Mouse (Mus musculus): ENCODE measurements at regions not wholly inside any gene's neighbourhood (a gene's known extent, or its start where the extent isn't known, plus 50 kb on each side); places are given as distances from the start of the nearest gene placed in this dataset.

DNA sequence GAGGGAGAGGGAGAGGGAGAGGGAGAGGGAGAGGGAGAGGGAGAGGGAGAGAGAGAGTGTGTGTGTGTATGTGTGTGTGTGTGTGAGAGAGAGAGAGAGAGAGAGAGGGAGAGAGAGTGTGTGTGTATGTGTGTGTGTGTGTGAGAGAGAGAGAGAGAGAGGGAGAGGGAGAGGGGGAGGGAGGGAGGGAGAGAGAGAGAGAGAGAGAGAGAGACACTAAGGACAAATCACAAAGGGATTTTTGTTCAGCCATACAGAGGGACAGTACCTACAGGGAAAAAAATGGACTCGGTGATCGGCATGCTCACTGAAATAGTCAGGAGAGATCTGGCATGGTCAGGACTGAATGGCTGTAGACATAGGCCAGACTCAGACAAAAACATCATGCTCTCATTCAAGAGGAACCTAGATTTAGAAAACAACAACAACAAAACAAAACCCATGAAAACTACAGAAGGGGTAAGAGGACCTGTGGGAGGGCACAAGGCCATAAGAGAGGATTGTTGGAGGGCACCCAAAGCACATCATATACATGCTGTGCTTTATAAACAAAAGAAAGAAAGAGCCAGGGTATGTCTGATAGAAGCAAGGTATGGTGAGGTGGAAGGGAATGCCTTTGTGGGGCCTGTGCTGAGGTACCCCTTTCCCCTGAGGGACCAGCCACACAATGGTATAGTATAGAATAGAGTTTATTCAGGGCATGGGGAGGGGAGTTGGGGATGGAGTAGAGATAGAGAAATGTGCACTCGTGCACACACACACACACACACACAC is 127.0 kb upstream of the Med14 start:
- DNase-seq = no peak

- no peak for DNase-seq
Observed at GRCm38 (mm10) chrX:12888010-12888707, 126.3 kb upstream of the Med14 start.

DNA sequence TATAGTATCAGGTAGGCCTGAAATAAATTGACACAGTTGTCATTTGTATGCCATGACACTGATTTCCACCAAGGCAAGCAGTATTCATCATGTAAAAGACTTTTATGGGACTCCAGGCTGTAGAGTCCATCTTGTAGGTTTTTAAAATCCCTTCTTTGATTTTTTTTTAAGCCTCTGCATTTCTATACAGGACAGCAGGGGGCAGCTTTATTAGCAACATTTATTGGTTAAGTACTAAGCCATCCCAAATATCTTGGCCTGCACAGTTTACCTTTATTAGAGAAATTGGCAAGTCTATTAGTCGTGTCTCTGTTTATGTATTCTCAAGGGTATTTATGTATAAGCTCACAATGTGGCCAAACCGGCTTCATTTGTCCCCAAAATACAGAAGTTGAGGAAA is 125.6 kb upstream of the Med14 start:
- DNase-seq = peak; percentile 10

DNA sequence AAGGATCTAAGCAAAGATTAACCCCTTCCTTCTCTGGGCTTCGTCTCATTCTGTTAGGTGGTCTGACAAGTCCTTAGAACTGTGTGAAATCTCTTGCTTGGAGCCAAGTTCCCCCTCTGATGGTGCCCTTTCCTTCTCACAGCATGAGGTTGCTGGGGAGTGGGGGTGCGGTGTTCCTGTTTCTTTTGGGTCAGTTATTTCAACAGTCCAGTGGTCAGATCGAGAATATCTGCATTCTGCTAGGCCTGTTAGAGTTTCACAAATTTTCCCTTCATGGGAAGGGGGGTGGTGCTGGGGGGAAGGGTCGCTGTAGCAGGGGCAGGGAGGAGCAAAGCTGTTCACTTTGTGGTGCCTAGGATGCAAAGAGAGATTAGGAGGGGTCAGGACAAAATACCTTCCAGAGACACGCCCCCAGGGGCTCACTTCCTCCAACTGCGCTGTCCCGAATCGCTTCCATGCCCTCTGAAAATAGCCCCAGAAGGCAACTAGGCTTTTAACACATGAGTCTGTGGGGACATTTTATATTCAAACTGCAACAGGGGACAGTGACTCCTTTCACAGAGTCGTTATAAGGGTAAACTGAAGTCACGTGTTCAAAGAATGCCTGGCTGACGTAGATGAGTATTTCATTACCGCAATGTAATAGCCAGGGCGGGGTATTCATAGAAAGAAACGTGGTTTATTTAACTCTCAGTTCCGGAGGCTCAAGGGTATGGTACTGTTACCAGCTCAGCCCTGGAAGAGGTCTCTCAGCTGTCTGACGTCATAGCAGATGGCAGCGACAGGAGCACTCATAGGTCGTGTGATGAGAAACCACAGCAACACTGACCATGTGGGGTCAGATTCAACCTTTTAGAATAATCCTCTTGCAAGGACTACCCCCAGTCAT is 124.5 kb upstream of the Med14 start:
- DNase-seq = peak; percentile 49

- DNase-seq = no peak
Observed at GRCm38 (mm10) chrX:12879233-12879632, 117.4 kb upstream of the Med14 start.

- DNase-seq = no peak
Observed at GRCm38 (mm10) chrX:12877506-12877905, 115.6 kb upstream of the Med14 start.

DNA sequence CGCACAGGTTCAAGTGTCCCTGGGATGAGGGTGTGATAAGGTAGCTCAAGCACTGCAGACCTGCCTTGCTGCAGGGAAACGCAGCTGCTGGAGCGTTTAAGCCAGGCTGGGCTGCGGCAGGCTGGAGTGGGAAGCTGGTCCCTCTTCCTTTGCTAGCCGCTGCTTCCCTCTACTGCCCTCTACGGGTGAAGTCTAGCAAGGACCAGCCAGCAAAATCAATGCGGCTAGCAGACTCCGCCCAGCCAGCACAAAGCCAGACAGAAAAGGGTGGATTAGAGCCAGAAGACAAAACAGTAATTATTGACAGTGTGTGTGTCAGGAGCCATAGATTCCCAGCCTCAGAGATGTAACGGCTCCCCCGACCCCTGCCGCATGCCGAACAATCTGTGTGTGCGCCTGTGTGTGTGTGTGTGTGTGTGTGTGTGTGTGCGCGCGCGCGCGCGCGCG is 111.8 kb upstream of the Med14 start:
- peak; percentile 83 for DNase-seq

GRCm38 (mm10) chrX:12873230-12873629 is 111.4 kb upstream of the Med14 start:
- no peak for DNase-seq

DNA sequence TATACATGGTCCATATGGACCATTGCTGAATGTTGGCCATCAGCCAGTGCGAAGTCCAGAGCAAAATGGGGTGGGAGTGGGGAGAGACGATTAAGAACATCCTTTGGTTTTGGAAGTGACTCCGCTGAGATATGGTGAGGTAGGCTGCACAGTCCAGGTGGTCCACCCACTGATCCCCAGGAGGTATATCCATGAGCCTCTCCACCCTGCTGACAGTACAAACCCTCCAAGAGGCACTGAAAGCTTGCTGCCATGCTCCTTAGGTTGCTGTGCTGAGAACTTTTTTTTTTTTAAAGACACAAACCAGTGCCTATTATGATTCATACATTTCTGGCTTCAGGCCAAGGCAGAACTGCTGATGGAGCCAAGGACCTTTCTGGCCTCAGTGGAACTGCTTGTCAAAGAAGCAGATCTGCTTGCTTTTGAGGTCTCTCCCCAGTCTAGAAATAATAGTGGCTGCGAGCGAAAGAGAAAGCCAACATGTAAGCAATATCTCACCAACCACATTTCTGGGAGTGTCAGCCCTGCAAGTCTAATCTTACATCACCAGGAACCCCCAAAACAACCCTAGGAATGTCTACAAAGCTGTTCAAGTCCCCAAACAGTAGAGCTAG is 105.1 kb upstream of the Med14 start:
- DNase-seq = no peak

DNA sequence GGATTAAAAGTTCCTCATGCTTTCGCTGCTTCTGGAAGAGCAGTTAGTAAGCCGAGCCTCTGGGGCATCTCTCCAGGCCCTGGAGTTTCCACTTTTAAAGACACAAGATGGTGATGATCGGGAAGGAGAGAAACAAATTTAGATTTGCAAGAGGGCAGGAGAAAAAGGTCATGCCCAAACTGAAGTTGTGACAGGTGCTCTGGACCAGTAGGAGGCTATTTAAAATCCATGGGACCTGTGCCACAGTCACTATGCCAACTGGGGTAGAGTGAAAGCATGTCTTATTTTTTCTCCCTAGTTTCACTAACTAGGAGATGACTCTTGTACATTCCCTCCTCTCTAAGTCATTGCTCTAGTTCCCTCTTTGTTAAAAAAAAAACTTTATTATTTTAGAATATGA is 104.3 kb upstream of the Med14 start:
- DNase-seq = no peak

DNA sequence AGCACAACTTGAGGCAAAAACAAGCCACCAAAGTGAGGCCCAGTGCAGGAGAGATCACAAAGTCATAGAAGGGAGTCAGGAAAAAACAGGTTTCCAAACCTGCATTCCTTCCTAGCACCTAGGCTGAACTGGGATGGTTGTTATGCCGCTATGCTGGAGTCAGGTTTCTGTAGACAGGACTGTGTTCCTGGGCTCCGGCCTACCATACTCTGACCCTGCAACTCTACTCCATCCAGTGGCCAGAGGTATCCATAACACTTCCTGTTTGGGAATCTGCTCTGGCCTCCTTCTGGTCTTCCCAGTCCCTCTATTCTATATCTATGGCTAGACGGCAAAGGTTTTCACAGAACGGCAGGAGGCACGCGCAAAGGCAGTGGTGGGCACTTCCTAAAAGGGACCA is 98.3 kb upstream of the Med14 start:
- DNase-seq = peak; percentile 17

GRCm38 (mm10) chrX:12858757-12859156 is 96.9 kb upstream of the Med14 start:
- no peak for DNase-seq

- DNase-seq = peak; percentile 58
Observed at GRCm38 (mm10) chrX:12857881-12858755, 96.2 kb upstream of the Med14 start.

DNA sequence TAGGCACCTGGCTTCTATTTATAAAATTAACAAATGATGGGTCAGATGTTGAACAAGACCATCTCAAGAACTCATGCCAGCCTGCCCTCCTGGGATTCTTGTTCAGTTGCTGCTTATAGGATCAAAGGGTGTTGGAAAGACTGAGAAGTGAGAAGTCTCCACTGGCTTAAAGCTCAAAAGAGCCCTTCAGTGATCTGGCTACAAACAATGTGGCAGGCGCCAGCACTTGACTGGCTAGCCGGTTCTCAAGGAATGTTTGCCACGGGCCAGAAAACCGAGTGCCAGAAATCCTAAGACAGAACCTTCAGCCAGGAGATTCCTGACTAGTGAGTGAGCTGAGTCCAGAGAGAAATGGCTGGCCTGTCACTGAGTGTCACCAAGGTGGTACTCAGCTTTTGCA is 93.6 kb upstream of the Med14 start:
- DNase-seq = no peak

- no peak for DNase-seq
Observed at GRCm38 (mm10) chrX:12851684-12852083, 89.8 kb upstream of the Med14 start.

DNA sequence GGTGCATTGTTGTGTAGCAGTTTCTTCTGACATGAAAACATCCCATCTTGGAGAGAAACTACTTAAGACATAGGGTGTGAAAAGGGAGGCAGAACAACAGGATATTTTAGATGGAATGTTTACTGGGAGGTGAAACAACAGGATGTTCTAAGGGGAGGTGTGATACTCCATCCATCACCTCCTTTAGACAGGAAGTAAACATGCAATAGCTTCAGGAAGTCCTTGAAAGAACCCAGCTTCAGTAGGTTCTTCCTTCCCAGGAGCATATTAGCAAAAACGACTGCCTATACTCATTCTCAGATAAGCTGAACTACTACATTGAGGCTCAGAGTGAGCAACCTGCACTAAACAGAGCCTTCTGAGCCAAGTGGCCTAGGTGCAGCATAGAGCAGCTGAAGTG is 82.6 kb upstream of the Med14 start:
- DNase-seq = no peak

- DNase-seq = no peak
Observed at GRCm38 (mm10) chrX:12841021-12841325, 79.1 kb upstream of the Med14 start.

DNA sequence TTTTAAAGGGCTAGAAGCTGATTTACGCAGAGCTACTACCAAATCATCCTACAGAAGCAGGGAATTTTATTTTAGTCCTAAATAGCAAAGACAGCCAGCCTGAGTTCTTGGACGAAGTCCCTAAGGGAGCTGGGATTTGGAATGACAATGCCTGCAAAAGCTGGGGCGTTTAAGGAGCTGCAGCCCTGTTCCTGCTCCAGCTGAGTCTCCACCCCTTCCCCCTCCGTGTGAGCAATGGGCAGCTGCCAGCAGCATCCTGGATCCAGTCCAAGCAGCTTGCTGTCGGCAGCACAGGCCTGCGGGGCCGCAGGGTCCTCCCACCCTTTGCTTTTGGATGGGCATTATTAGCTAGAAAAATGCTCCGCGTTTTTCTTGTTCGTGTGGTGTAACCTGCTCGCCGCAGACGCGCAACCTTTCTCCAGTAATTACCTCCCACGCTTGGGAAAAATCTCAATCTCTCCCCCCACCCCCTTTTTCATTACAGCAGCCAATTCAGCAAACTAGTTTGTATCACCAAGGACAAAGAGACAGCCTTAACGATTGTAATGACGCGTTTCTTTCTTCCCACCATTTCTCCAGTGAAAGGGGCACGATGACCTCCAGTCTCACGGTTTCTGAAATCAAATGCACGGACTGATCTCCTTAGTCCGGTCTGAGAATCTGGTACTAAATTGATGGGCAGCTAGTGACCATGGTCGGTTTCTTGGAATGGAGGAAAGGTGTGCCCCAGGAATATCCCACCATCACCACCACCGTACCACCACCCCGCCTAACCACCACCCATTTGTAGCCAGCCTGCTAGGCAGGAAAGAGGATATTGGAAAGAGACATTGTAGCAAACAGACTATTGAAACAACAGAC is 78.5 kb upstream of the Med14 start:
- DNase-seq = peak; percentile 83

DNA sequence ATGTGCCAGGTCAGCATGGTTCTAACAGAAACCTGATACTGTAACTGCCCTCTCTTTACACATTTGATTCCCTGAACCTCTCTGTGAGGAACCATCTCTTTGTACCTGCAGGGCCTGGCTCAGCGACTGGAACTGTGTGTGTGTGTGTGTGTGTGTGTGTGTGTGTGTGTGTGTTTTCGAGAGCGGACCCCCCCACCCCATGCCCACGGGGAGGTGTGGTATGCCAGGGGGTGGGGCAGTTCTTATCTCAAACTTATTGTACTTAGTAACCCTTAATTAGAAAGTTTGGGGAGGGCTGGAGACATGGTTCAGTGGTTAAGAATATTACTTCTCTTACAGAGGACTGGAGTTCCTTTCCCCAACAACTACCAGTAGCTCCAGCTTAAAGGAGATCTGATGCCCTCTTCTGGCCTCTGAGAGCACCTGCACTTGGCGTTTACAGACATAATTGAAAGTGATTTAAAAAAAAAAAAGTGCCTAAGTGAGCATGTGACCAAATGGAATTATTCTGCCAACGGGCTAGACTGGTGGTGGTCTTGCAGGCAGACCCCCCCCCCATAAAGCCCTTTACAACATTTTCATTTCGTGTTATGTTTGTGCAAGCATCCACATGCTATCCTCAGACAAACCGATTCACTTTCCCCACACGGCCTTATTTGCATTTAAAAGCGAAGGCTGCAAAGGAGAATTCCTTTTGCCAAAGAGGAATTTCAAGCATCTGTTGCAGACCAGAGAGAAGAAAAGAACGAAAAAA is 77.7 kb upstream of the Med14 start:
- DNase-seq = peak; percentile 78

DNA sequence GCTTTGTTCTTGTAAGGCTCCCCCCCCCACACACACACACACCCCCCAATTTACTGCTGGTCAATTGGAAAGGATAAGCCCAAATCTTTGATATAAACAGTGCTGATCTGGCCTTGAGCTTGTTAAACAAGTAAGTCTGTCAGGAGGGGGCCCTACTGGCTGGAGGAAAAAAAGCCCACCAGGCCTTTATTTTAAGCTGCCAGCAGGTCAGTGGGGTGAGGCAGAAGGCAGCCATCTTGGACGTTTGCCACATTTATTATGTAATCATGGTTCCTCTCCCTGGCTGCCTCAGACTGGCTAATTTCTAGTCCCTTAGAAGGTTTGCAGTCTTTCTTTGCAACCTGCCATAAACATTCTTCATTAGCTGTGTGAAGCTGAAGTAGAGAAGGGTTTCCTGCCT is 75.9 kb upstream of the Med14 start:
- DNase-seq = no peak
